ENCODE assay signal across 9 mouse cellular contexts in the genomic region with DNA sequence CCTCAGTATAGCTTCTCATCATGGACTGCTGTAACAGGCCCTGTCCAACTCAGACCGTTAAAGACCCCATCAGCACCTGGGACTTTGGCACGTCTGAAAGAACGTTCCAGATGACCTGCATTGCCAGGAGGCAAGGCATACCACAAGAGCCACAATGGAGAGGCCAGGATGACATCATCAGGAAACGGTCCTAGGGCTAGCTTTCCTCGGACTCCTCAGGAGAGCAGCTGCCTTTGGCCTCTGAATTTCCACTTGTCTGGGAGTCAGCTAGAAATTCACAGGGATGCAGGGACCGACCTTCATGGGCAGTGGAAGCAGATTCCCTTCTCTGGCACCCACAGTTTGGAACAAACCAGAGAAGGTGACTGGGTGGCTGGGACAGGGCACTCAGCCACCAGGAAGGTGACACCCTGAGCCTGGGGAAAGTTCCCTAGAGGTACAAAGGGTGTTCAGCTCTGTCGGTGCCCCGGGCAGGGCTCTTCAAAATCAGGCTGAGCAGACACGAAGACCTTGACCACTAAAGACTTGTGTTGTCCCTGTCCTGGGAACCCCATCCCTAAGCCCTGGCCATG. TPM values are rescaled to one million over a fixed set of nuclear protein-coding genes. Genes with fewer than 3 reads are reported as not detected.
DNase-seq lines count a peak whose midpoint lies in the region; ATAC-seq lines count a peak whose summit lies in the region.
"Had no signal": no experiment of that assay in that cellular context is flagged by ENCODE, and none has a peak within 500 bp of the region (broad histone marks: within the 10 kb centered on the region; RNA-seq: fewer than 3 reads in every experiment).

No protein-coding gene starts in this region.

- no peaks in the 10 kb centered on the region; the same call in 1 of the 2 replicates for H3K27me3 ChIP-seq in embryonic facial prominence, embryonic 11.5 days (ENCODE audit: control insufficient read depth, insufficient read depth, low read length)
- no peaks in the 10 kb centered on the region for H3K27me3 ChIP-seq in hindbrain, embryonic 14.5 days (ENCODE audit: control insufficient read depth, insufficient read depth, low read length)
- H3K27me3 ChIP-seq in midbrain, embryonic 11.5 days (ENCODE audit: control insufficient read depth, insufficient read depth, low read length) = no peaks in the 10 kb centered on the region
- H3K27me3 ChIP-seq: CH12.LX had no signal

- H3K9ac ChIP-seq in embryonic facial prominence, embryonic 11.5 days (replicated peaks; ENCODE audit: low read length) = no peak overlapping the region; the same call in 1 of the 2 replicates
- peak overlapping the region; percentile 51; the same call in 1 of the 2 replicates for H3K9ac ChIP-seq in hindbrain, embryonic 14.5 days
- H3K9ac ChIP-seq in midbrain, embryonic 11.5 days (ENCODE audit: low read length) = no peak overlapping the region; the same call in 1 of the 2 replicates

- no peak for ATAC-seq in embryonic facial prominence, embryonic 11.5 days (replicated peaks; ENCODE audit: insufficient number of reproducible peaks, low FRiP score, low TSS enrichment, low read depth)
- no peak for ATAC-seq in hindbrain, embryonic 14.5 days (ENCODE audit: low FRiP score)
- ATAC-seq in midbrain, embryonic 11.5 days (ENCODE audit: low FRiP score) = no peak

- no peaks in the 10 kb centered on the region for H3K36me3 ChIP-seq in embryonic facial prominence, embryonic 11.5 days (replicated peaks; ENCODE audit: control insufficient read depth, insufficient read depth, low read depth, low read length)
- H3K36me3 ChIP-seq in hindbrain, embryonic 14.5 days (replicated peaks; ENCODE audit: control insufficient read depth, insufficient read depth) = no peaks in the 10 kb centered on the region
- H3K36me3 ChIP-seq in midbrain, embryonic 11.5 days (ENCODE audit: control insufficient read depth, insufficient read depth, low read length) = no peaks in the 10 kb centered on the region

- DNase-seq in heart, adult 18-20 months = peak; percentile 54 to 69
- no peak for DNase-seq in heart, postnatal 25 days (ENCODE audit: low spot score)
- no peak for DNase-seq in embryonic facial prominence, embryonic 11.5 days (ENCODE audit: low spot score)
- no peak for DNase-seq in hindbrain, embryonic 14.5 days (ENCODE audit: low spot score)
- DNase-seq in midbrain, embryonic 11.5 days (ENCODE audit: low spot score, missing footprints) = no peak
- no peak for DNase-seq in ovary, postnatal 10 days (ENCODE audit: low spot score)
- DNase-seq in gastrocnemius, postnatal 25 days = no peak
- DNase-seq in layer of hippocampus, adult 9-10 months (ENCODE audit: low spot score) = no peak

- H3K4me3 ChIP-seq in embryonic facial prominence, embryonic 11.5 days (ENCODE audit: low read depth, low read length) = no peak overlapping the region
- no peak overlapping the region for H3K4me3 ChIP-seq in hindbrain, embryonic 14.5 days (replicated peaks; ENCODE audit: low read length)
- H3K4me3 ChIP-seq in midbrain, embryonic 11.5 days (ENCODE audit: low read depth, low read length) = no peak overlapping the region

- intact Hi-C loops in heart, postnatal 25 days (cut with DNase I) = no loop called here

- H3K4me1 ChIP-seq in embryonic facial prominence, embryonic 11.5 days (ENCODE audit: control insufficient read depth, insufficient read depth, low read length) = peaks cover 30% of the 10 kb centered on the region
- peaks cover 83% of the 10 kb centered on the region for H3K4me1 ChIP-seq in hindbrain, embryonic 14.5 days (replicated peaks; ENCODE audit: control insufficient read depth, insufficient read depth, low read length)
- H3K4me1 ChIP-seq in midbrain, embryonic 11.5 days (ENCODE audit: control insufficient read depth, insufficient read depth, low read length) = peaks cover 34% of the 10 kb centered on the region

- no peaks in the 10 kb centered on the region for H3K9me3 ChIP-seq in embryonic facial prominence, embryonic 11.5 days (replicated peaks; ENCODE audit: control insufficient read depth, low read length)
- no peaks in the 10 kb centered on the region for H3K9me3 ChIP-seq in hindbrain, embryonic 14.5 days (ENCODE audit: control insufficient read depth, low read length)
- no peaks in the 10 kb centered on the region for H3K9me3 ChIP-seq in midbrain, embryonic 11.5 days (ENCODE audit: control insufficient read depth, low read length)

- peak overlapping the region; percentile 82 for H3K27ac ChIP-seq in embryonic facial prominence, embryonic 11.5 days (replicated peaks; ENCODE audit: low read depth, low read length)
- H3K27ac ChIP-seq in hindbrain, embryonic 14.5 days = peak overlapping the region; percentile 92
- peak overlapping the region; percentile 55 for H3K27ac ChIP-seq in midbrain, embryonic 11.5 days (ENCODE audit: low read depth, low read length)

- 45% methylated on average over 9 of the region's 9 CpGs for WGBS in embryonic facial prominence, embryonic 11.5 days
- WGBS in hindbrain, embryonic 14.5 days = 47% methylated on average over 9 of the region's 9 CpGs
- WGBS in midbrain, embryonic 11.5 days = 64% methylated on average over 9 of the region's 9 CpGs

- H3K4me2 ChIP-seq in embryonic facial prominence, embryonic 11.5 days (ENCODE audit: low read depth, low read length) = no peak overlapping the region
- peak overlapping the region; percentile 28 for H3K4me2 ChIP-seq in hindbrain, embryonic 14.5 days (replicated peaks)
- H3K4me2 ChIP-seq in midbrain, embryonic 11.5 days = no peak overlapping the region

RNA-seq across cellular contexts. Expression of a gene that starts 21.7 kb away (rescaled TPM):
- 10 to 100 TPM; 29.7 to 35.5 TPM for total RNA-seq in heart, adult 18-20 months (2021)
- total RNA-seq in heart, postnatal 25 days (2021) = 10 to 100 TPM; 36.0 to 37.9 TPM
- polyA plus RNA-seq in embryonic facial prominence, embryonic 11.5 days (2014; fragmentation: Nextera tagmentation; extraction: Ambion mirVana) = 9.6 and 11.2 TPM in 2 replicates
- polyA plus RNA-seq in hindbrain, embryonic 14.5 days (2014; fragmentation: Nextera tagmentation; extraction: Ambion mirVana) = 13.4 and 15.7 TPM in 2 replicates
- 8.6 and 10.8 TPM in 2 replicates for polyA plus RNA-seq in midbrain, embryonic 11.5 days (2014; fragmentation: Nextera tagmentation; extraction: Ambion mirVana)
- 10 to 100 TPM; 44.3 to 48.3 TPM for total RNA-seq in gastrocnemius, postnatal 25 days (2021)

RNA-seq across cellular contexts. Expression of a gene that starts 22.0 kb away (rescaled TPM):
- total RNA-seq in heart, adult 18-20 months (2021) = not detected
- not detected for total RNA-seq in heart, postnatal 25 days (2021)
- polyA plus RNA-seq in embryonic facial prominence, embryonic 11.5 days (2014; fragmentation: Nextera tagmentation; extraction: Ambion mirVana) = 0.31 and 0.55 TPM in 2 replicates
- polyA plus RNA-seq in hindbrain, embryonic 14.5 days (2014; fragmentation: Nextera tagmentation; extraction: Ambion mirVana) = 1.5 and 1.9 TPM in 2 replicates
- polyA plus RNA-seq in midbrain, embryonic 11.5 days (2014; fragmentation: Nextera tagmentation; extraction: Ambion mirVana) = 0.25 and 0.51 TPM in 2 replicates
- total RNA-seq in gastrocnemius, postnatal 25 days (2021) = under 1 TPM in 1 of 2 experiments, not detected in 1; 0.18 TPM

RNA-seq across cellular contexts. Expression of a gene that starts 45.6 kb away (rescaled TPM):
- 10 to 100 TPM; 13.4 to 16.3 TPM for total RNA-seq in heart, adult 18-20 months (2021)
- total RNA-seq in heart, postnatal 25 days (2021) = 10 to 100 TPM; 15.4 to 18.7 TPM
- polyA plus RNA-seq in embryonic facial prominence, embryonic 11.5 days (2014; fragmentation: Nextera tagmentation; extraction: Ambion mirVana) = 8.3 and 8.8 TPM in 2 replicates
- 20.1 and 20.6 TPM in 2 replicates for polyA plus RNA-seq in hindbrain, embryonic 14.5 days (2014; fragmentation: Nextera tagmentation; extraction: Ambion mirVana)
- 7.9 and 8.9 TPM in 2 replicates for polyA plus RNA-seq in midbrain, embryonic 11.5 days (2014; fragmentation: Nextera tagmentation; extraction: Ambion mirVana)
- total RNA-seq in gastrocnemius, postnatal 25 days (2021) = 1 to 10 TPM; 4.8 to 6.3 TPM

RNA-seq across cellular contexts. Expression of a gene that starts 45.8 kb away (rescaled TPM):
- total RNA-seq in heart, adult 18-20 months (2021) = 10 to 100 TPM; 19.2 to 23.0 TPM
- total RNA-seq in heart, postnatal 25 days (2021) = 10 to 100 TPM; 20.1 to 21.4 TPM
- 28.9 and 29.7 TPM in 2 replicates for polyA plus RNA-seq in embryonic facial prominence, embryonic 11.5 days (2014; fragmentation: Nextera tagmentation; extraction: Ambion mirVana)
- 27.8 and 29.8 TPM in 2 replicates for polyA plus RNA-seq in hindbrain, embryonic 14.5 days (2014; fragmentation: Nextera tagmentation; extraction: Ambion mirVana)
- polyA plus RNA-seq in midbrain, embryonic 11.5 days (2014; fragmentation: Nextera tagmentation; extraction: Ambion mirVana) = 26.4 and 32.2 TPM in 2 replicates
- total RNA-seq in gastrocnemius, postnatal 25 days (2021) = 10 to 100 TPM; 15.7 to 17.1 TPM

RNA-seq across cellular contexts. Expression of a gene that starts 55.8 kb away (rescaled TPM):
- total RNA-seq in heart, adult 18-20 months (2021) = 10 to 100 TPM in 1 of 2 experiments, 1 to 10 TPM in 1; 9.5 to 11.3 TPM
- total RNA-seq in heart, postnatal 25 days (2021) = 10 to 100 TPM in 1 of 2 experiments, 1 to 10 TPM in 1; 9.3 to 12.6 TPM
- 1.3 and 1.8 TPM in 2 replicates for polyA plus RNA-seq in embryonic facial prominence, embryonic 11.5 days (2014; fragmentation: Nextera tagmentation; extraction: Ambion mirVana)
- 1.3 and 1.4 TPM in 2 replicates for polyA plus RNA-seq in hindbrain, embryonic 14.5 days (2014; fragmentation: Nextera tagmentation; extraction: Ambion mirVana)
- polyA plus RNA-seq in midbrain, embryonic 11.5 days (2014; fragmentation: Nextera tagmentation; extraction: Ambion mirVana) = 1.3 and 1.8 TPM in 2 replicates
- total RNA-seq in gastrocnemius, postnatal 25 days (2021) = 10 to 100 TPM in 1 of 2 experiments, 1 to 10 TPM in 1; 9.4 to 11.7 TPM

Comparison
In these comparisons a context has a peak if more than half of its experiments do, and no peak if none do; other contexts are left out.
1. DNase-seq: peak in heart, adult 18-20 months (2 of 2); none in heart, postnatal 25 days (single experiment), embryonic facial prominence, embryonic 11.5 days (single experiment), hindbrain, embryonic 14.5 days (single experiment), midbrain, embryonic 11.5 days (single experiment), ovary, postnatal 10 days (single experiment), gastrocnemius, postnatal 25 days (single experiment) and layer of hippocampus, adult 9-10 months (single experiment).
2. Peak in every context shown above with its lines, with median percentiles within 50 percentile points of each other: H3K27ac ChIP-seq.